Mouse (Mus musculus) embryonic fibroblast, embryonic 13.5 days (primary cell): ENCODE results near the gene Naa30.

Source experiments
- CTCF ChIP-seq: IDR thresholded peaks from 2 replicates; pipeline ENCODE4 v1.5.1; 2011; ENCODE audit warnings: mild to moderate bottlenecking, control low read depth, low read length, moderate library complexity, borderline replicate concordance; ENCODE audit not compliant: insufficient read depth
- POLR2A ChIP-seq: IDR thresholded peaks from 2 replicates; pipeline ENCODE4 v1.6.1; 2011; ENCODE audit warnings: low read depth, mild to moderate bottlenecking, control low read depth, low read length, moderate library complexity

- TF ChIP-seq POLR2A (no peak), CTCF (peak; percentile 34; the same call in 1 of the 2 replicates)
These were observed 18.2 kb upstream of the Naa30 start for GRCm38 (mm10) chr14:49153801-49154200.
